Mouse (Mus musculus) splenic B cell, adult 2 months (primary cell): ENCODE measurements around the gene Sec14l5.
A peak's percentile ranks its signal among the peaks of the same experiment; 100 is the strongest.

Source experiments
- DNase-seq: peaks from one replicate; pipeline ENCODE4 v3.0.0-alpha.2; 2011; ENCODE audit warnings: low read depth, low spot score
- H3K27me3 ChIP-seq: 2 replicates; pipeline ENCODE4 v1.6.1; 2012; ENCODE audit warnings: mild to moderate bottlenecking, low read length, moderate library complexity, mixed read lengths; ENCODE audit not compliant: control insufficient read depth, poor library complexity, insufficient read depth, severe bottlenecking
- H3K36me3 ChIP-seq: 2 replicates; pipeline ENCODE4 v1.6.1; 2012; ENCODE audit warnings: mild to moderate bottlenecking, low read length, moderate library complexity, mixed read lengths; ENCODE audit not compliant: control insufficient read depth, poor library complexity, insufficient read depth, severe bottlenecking

Gene Sec14l5

GRCm38 (mm10) chr16:5183310-5183975 is 36.5 kb downstream of the Sec14l5 start:
- no peaks in the 10 kb centered on the region for H3K27me3 ChIP-seq
- no peak for DNase-seq
- H3K36me3 ChIP-seq = no peaks in the 10 kb centered on the region

GRCm38 (mm10) chr16:5184101-5184500 is 37.2 kb downstream of the Sec14l5 start:
- no peaks in the 10 kb centered on the region for H3K36me3 ChIP-seq
- no peak for DNase-seq
- no peaks in the 10 kb centered on the region for H3K27me3 ChIP-seq

- Histone ChIP-seq H3K27me3 (no peaks in the 10 kb centered on the region), H3K36me3 (no peaks in the 10 kb centered on the region)
- no peak for DNase-seq
Measured at GRCm38 (mm10) chr16:5184956-5185355, 38.0 kb downstream of the Sec14l5 start.

GRCm38 (mm10) chr16:5185691-5186090 is 38.8 kb downstream of the Sec14l5 start:
- Histone ChIP-seq H3K27me3 (no peaks in the 10 kb centered on the region), H3K36me3 (no peaks in the 10 kb centered on the region)
- DNase-seq = no peak

GRCm38 (mm10) chr16:5186234-5186633 is 39.3 kb downstream of the Sec14l5 start:
- H3K27me3 ChIP-seq = no peaks in the 10 kb centered on the region
- no peaks in the 10 kb centered on the region for H3K36me3 ChIP-seq
- no peak for DNase-seq

DNA sequence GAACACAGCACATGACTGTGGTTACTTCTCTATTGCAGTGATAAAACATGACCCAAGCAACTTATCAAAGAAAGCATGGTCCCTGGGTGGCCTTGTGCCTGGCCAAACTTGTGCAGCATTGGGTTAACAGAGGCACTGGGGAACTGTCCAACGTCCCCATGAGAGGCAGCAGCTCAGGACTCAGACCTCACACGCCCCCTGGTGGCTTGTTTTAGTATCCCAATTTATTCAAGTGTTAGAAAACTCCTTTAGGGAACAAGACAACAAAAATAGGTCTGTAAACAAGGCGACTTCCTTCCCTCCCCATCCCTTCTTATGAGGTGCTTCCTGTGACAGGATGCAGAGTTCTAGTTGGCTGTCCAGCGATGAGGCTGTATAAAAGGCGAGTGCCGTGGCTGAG is 48.2 kb downstream of the Sec14l5 start:
- Histone ChIP-seq H3K27me3 (no peaks in the 10 kb centered on the region), H3K36me3 (0 out of 2 replicates have a peak, but pooled peaks cover 1% of the 10 kb centered on the region)
- peak; percentile 76 for DNase-seq

GRCm38 (mm10) chr16:5202681-5203080 is 55.8 kb downstream of the Sec14l5 start:
- DNase-seq = peak; percentile 58
- Histone ChIP-seq H3K27me3 (no peaks in the 10 kb centered on the region), H3K36me3 (0 out of 2 replicates have a peak, but pooled peaks cover 1% of the 10 kb centered on the region)

DNA sequence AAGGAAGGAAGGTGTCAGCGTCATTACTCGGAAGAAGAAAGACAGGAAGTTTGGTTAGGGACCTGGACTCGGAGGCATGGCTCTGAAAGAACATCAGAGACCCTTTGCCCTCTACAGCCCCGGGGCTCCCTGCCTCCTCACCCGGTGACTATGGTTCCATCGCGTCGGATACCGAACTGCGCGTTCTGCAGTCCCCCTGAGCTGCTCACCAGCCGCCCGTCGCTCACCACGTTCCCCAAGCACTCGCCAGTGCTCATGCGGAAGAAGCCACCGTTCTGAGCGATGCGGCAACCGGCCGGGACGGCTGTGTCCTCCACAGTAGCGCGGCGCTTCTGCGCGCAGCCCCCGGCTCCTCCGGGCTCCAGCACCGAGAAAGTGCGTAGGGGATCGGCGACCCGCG is 56.3 kb downstream of the Sec14l5 start:
- H3K36me3 ChIP-seq = 0 out of 2 replicates have a peak, but pooled peaks cover 1% of the 10 kb centered on the region
- H3K27me3 ChIP-seq = no peaks in the 10 kb centered on the region
- DNase-seq = peak; percentile 35

DNA sequence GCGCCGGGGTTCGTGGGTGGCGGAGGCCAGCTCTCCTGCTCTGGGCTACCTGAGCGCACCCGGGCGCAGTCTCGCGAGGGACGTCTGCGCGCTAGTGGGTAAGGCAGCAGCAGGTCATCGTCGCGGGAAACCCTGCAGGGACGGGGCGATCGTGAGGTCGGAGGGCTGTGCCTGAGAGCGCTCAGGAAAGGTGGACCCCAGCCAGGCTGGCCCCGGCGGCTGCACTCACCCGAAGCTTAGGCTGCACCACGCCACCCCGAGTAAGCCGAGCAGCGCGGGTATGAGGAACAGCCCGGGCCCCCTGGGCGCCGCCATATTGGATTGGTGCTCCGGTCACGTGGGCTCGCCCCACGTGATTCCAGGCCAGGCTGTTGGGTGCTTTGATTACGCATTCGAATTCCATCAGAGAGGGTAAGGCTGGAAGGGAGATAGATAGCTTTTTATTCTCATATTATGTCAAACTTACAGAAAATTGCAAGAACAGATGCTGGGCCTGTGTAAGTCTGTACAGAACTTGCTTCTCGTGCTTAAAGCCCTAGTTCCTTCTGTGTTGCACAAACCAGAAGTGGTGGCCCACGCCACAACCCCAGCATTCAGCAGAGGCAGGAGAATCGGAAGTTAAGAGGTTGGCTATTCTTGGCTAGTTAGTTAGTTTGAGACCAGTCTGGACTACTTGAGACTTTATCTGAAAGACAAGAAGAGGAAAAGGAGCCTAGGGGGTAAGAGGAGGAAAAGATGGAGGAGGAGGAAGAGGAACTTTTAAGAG is 56.9 kb downstream of the Sec14l5 start, which contains the start of gene Nagpa:
Gene Nagpa, minus strand, starts transcription at position 345 of the 766 bp plus-strand sequence.
- 0 out of 2 replicates have a peak, but pooled peaks cover 1% of the 10 kb centered on the region for H3K36me3 ChIP-seq
- H3K27me3 ChIP-seq = no peaks in the 10 kb centered on the region
- peak; percentile 84 for DNase-seq

- Histone ChIP-seq H3K36me3 (no peaks in the 10 kb centered on the region), H3K27me3 (no peaks in the 10 kb centered on the region)
- no peak for DNase-seq
Measured at GRCm38 (mm10) chr16:5205431-5205970, 58.6 kb downstream of the Sec14l5 start.

DNA sequence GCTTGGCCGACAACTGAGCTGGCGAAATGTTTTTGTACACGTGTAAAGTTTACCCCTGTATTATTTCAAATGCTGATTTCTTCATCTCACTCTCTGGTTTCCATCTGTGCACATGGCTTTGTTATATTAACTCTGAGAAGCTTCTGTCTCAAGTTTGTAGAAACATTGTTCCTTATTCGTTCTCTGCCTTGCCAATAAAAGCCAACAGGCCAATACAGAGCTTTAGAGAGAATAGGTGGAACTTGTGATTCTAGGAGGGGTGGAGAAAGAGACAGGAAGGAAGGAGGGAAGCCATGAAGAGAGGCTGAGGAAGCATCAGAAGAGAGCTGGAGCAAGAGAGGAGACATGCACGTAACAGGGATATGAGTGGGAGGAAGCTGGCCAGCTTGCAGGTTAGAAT is 59.1 kb downstream of the Sec14l5 start:
- H3K27me3 ChIP-seq = no peaks in the 10 kb centered on the region
- no peaks in the 10 kb centered on the region for H3K36me3 ChIP-seq
- no peak for DNase-seq

DNA sequence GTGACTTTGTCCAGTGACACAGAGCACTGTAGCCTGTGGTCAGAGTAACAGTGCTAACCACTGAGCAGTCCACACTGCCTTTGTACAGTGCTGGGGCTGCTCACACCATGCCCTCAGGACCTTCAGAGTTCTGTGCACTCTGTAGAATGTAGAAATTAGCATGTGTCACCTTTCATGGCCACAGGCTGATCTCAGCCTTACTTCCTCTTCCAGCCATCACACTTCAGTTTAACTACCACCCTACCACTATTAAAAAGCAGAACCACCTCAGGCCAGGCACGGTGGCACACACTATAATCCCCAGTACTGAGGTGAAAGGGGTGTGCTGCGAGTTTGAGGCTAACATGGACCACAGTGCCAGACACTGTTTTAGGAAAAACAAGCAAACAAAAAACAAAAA is 63.5 kb downstream of the Sec14l5 start:
- peak; percentile 34 for DNase-seq
- no peaks in the 10 kb centered on the region for H3K27me3 ChIP-seq
- H3K36me3 ChIP-seq = no peaks in the 10 kb centered on the region

DNA sequence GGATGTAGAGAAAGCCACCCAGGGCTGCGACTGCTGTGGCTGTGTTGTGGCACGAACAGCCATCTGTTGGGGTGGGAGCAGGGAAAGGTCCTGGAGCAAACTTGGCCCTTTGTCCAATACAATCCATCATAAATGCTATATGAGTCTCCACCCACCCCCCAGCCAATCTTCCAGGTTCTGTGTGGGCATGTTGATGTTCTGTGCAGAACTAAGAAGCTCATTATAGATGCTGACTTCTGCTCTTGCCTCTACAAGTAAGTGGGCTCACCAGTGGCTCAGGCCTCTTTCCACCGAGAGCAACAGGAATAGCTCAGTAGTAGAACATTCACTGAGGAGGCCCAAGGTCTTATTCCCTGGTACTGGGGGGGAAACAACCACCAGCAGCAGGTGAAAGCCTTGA is 65.2 kb downstream of the Sec14l5 start:
- Histone ChIP-seq H3K36me3 (no peaks in the 10 kb centered on the region), H3K27me3 (no peaks in the 10 kb centered on the region)
- DNase-seq = no peak

DNA sequence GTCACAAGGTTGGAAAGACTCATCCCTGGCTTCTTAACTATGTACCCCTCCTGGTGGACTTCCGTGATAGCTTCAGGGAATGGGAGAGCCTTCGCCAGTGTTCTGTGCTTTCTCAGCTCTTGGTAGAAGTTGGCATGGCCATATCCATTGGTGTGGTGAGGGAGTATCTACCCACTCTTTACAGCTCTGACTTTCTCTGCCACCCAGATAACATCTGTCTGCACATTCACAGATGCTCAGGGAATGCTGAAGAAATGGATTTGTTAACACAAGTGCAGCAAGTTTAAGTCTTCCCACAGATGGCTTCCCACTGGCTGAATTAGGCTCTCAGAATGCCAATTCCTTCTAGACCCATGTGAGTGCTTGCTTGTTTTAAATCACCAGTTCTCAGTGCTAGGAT is 67.2 kb downstream of the Sec14l5 start:
- H3K36me3 ChIP-seq = no peaks in the 10 kb centered on the region
- no peaks in the 10 kb centered on the region for H3K27me3 ChIP-seq
- DNase-seq = no peak

DNA sequence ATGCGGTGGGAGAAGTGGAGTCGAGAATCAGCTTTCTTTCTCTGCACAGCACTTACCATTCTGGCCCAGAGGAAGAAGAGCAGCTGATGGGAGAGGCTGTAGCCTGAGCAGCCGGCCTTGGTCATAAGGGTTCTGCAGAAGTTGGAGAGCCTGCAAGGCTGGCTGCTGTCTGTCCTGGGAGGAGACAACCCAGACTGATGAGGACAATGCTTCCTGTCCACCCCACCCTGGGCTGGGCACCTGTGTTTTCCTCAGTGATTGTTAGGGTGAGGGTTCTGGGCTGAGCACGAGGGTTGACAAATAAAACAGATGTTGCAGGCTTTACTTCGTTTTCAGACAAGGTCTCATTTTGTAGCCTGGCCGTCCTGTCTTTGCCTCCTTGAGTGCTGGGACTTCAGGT is 69.8 kb downstream of the Sec14l5 start:
- no peaks in the 10 kb centered on the region for H3K36me3 ChIP-seq
- H3K27me3 ChIP-seq = no peaks in the 10 kb centered on the region
- no peak for DNase-seq
